Mouse (Mus musculus) kidney, adult 2 months (tissue): ENCODE results near the gene Cutal.

Source experiments
- CTCF ChIP-seq: fragments of 200-500 bp; conservative IDR thresholded peaks from 2 replicates; pipeline ENCODE4 v1.5.1; 2011; ENCODE audit warnings: low read depth, mild to moderate bottlenecking, control low read depth, low read length, moderate library complexity, mixed read lengths; ENCODE audit not compliant: insufficient read depth, insufficient read length
- POLR2A ChIP-seq: fragments of 200-500 bp; IDR thresholded peaks from one replicate; pipeline ENCODE4 v1.6.1; 2011; ENCODE audit warnings: low read depth, low read length, control low read depth

- no peak for TF ChIP-seq CTCF
- no peak for TF ChIP-seq POLR2A
These were observed 63.3 kb downstream of the Cutal start for GRCm38 (mm10) chr2:34937460-34937859.
